Mouse (Mus musculus) heart, adult 2 months (tissue): Measurements from ENCODE around the gene Gm44965. TPM values are rescaled to one million over a fixed set of nuclear protein-coding genes. Genes with fewer than 3 reads are reported as not detected.

Source experiments
- DNase-seq, 2 experiments: peaks; one replicate each; pipeline ENCODE4 v3.0.0; 2021
- H3K27ac ChIP-seq: fragments of 200-600 bp; 2 replicates; pipeline ENCODE4 v1.8.1; 2022
- H3K27me3 ChIP-seq: fragments of 200-500 bp; 2 replicates; pipeline ENCODE4 v1.6.1; 2012; ENCODE audit warnings: mild to moderate bottlenecking, low read length, inconsistent platforms, mixed read lengths; ENCODE audit not compliant: control insufficient read depth, insufficient read depth
- H3K36me3 ChIP-seq: fragments of 200-500 bp; 2 replicates; pipeline ENCODE4 v1.6.1; 2012; ENCODE audit warnings: low read length, inconsistent platforms; ENCODE audit not compliant: control insufficient read depth, insufficient read depth
- H3K4me1 ChIP-seq: fragments of 200-500 bp; 2 replicates; pipeline ENCODE4 v1.6.1; 2011; ENCODE audit warnings: low read length; ENCODE audit not compliant: control insufficient read depth, insufficient read depth
- H3K4me3 ChIP-seq: fragments of 200-600 bp; 2 replicates; pipeline ENCODE4 v1.8.1; 2022
- H3K79me2 ChIP-seq: fragments of 200-500 bp; replicated peaks from 2 replicates; pipeline ENCODE4 v1.6.1; 2012; ENCODE audit warnings: mild to moderate bottlenecking, inconsistent platforms, low read length, moderate library complexity, mixed read lengths; ENCODE audit not compliant: control insufficient read depth, insufficient read depth
- H3K9ac ChIP-seq: fragments of 200-500 bp; 2 replicates; pipeline ENCODE4 v1.6.1; 2012; ENCODE audit warnings: low read depth, mild to moderate bottlenecking, control low read depth, inconsistent platforms, low read length, mixed read lengths
- CTCF ChIP-seq: fragments of 200-600 bp; IDR thresholded peaks from 2 replicates; pipeline ENCODE4 v1.8.1; 2022; ENCODE audit warnings: antibody characterized with exemption, mild to moderate bottlenecking, moderate library complexity
- EP300 ChIP-seq: fragments of 200-500 bp; IDR thresholded peaks from 2 replicates; pipeline ENCODE4 v1.6.1; 2011; ENCODE audit warnings: low read depth, low read length, control low read depth; ENCODE audit not compliant: insufficient read depth
- POLR2A ChIP-seq: fragments of 200-500 bp; IDR thresholded peaks from 2 replicates; pipeline ENCODE4 v1.6.1; 2011; ENCODE audit warnings: mild to moderate bottlenecking, low read depth, low read length, control low read depth; ENCODE audit not compliant: insufficient read depth
- WGBS: fragments of 180-500 bp; shearing (Covaris S2); methylation state at CpG from one replicate; pipeline ENCODE4 v1.1.7; 2018; 5-methylcytosine and 5-hydroxymethylcytosine counted together
- intact Hi-C: fragments of 180-260 bp; cut with DNase I; formaldehyde crosslinking; loops from one replicate; pipeline ENCODE4 v1.15.1; 2025
- polyA plus RNA-seq: library from polyadenylated mRNA; depleted of rRNA; stranded (reverse); fragments of >200 nt; gene quantifications from 2 replicates; pipeline ENCODE4 v1.2.3, GENCODE M21; 2012
- total RNA-seq, 2 experiments: library from RNA; stranded (reverse); gene quantifications; 2 replicates each; pipeline ENCODE4 v1.2.3; 2021

Gm44965 gene
- total and polyA plus RNA-seq, 3 experiments = not detected

GRCm38 (mm10) chr6:48641391-48641790, 47.6 kb downstream of the Gm44965 start:
- Histone ChIP-seq H3K79me2 (no peaks in the 10 kb centered on the region), H3K27ac (no peak overlapping the region), H3K4me3 (no peak overlapping the region), H3K36me3 (no peaks in the 10 kb centered on the region), H3K4me1 (no peaks in the 10 kb centered on the region), H3K27me3 (no peaks in the 10 kb centered on the region), H3K9ac (no peak overlapping the region)
- TF ChIP-seq POLR2A (no peak), CTCF (no peak), EP300 (no peak)
- WGBS = 67% methylated on average over 6 of the region's 6 CpGs
- intact Hi-C loops = loop anchor here (5.0 kb wide), 1 partner anchor 464 kb away; no protein-coding TSS in a partner anchor
- no peak for DNase-seq

GRCm38 (mm10) chr6:48642764-48643292, 49.1 kb downstream of the Gm44965 start:
- no peaks in the 10 kb centered on the region for H3K36me3 ChIP-seq
- H3K27me3 ChIP-seq = no peaks in the 10 kb centered on the region
- H3K4me3 ChIP-seq = no peak overlapping the region
- no peak overlapping the region for H3K9ac ChIP-seq
- H3K4me1 ChIP-seq = peaks cover 1% of the 10 kb centered on the region; the same call in 1 of the 2 replicates
- no peak for DNase-seq
- no peak overlapping the region for H3K27ac ChIP-seq
- 23% methylated on average over 4 of the region's 4 CpGs for WGBS
- intact Hi-C loops = loop anchor here (1.0 to 5.0 kb wide), 3 partner anchors 61 to 466 kb away; no protein-coding TSS in a partner anchor
- TF ChIP-seq CTCF = peak; percentile 76
- no peak for TF ChIP-seq EP300
- H3K79me2 ChIP-seq = no peaks in the 10 kb centered on the region

DNA sequence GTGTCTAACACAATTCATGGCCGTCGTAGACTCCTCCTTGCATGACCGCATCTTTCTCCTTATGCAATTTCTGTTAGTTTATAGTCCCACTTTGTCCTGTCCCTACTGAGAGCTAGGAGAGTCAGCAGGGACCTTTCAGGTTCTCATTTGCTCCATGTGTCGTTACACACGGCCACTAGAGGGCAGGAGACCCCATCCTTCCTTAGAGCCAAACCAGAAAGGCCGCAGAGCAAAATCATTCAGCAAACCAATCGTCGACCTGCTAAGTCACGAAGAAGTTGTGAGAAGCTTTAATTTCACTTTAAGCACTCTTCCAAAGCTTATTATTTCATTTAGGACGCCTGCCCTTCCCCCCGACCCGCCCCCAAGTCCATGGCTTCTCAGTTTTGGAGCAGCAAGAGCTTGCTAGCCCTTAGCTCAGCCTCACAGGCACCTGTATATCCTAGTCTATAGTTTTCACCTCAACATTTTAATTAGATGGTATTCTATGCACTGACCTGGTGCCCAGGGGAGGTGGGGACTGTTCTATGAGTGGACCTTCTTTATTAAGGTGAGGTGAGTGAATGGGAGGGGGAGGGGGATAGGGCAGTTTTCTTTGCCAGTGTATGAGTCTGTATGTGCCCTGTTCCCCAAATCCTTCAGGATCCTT, 52.0 kb downstream of the Gm44965 start:
- 8% methylated on average over 12 of the region's 12 CpGs for WGBS

GRCm38 (mm10) chr6:48646309-48646690, 52.6 kb downstream of the Gm44965 start:
- H3K27ac ChIP-seq = peak overlapping the region; percentile 60
- peaks cover 1% of the 10 kb centered on the region; the same call in 1 of the 2 replicates for H3K4me1 ChIP-seq
- no peaks in the 10 kb centered on the region for H3K27me3 ChIP-seq
- H3K79me2 ChIP-seq = no peaks in the 10 kb centered on the region
- no peak overlapping the region for H3K9ac ChIP-seq
- no peak for DNase-seq
- H3K36me3 ChIP-seq = no peaks in the 10 kb centered on the region
- 56% methylated on average over 4 of the region's 4 CpGs for WGBS
- intact Hi-C loops = loop anchor here (2.0 to 5.0 kb wide), 3 partner anchors 33 to 101 kb away; partner anchors contain the start of genes Gimap5 and Gimap6
- H3K4me3 ChIP-seq = no peak overlapping the region
- TF ChIP-seq POLR2A (no peak), EP300 (no peak), CTCF (no peak)

More for the DNA sequence above, 52.0 kb downstream of the Gm44965 start:
- Histone ChIP-seq H3K27me3 (no peaks in the 10 kb centered on the region), H3K79me2 (no peaks in the 10 kb centered on the region), H3K36me3 (no peaks in the 10 kb centered on the region), H3K9ac (no peak overlapping the region), H3K4me1 (peaks cover 1% of the 10 kb centered on the region; the same call in 1 of the 2 replicates), H3K27ac (peak overlapping the region; percentile 60), H3K4me3 (no peak overlapping the region)
- intact Hi-C loops = loop anchor here (1.0 to 5.0 kb wide), 4 partner anchors 33 to 127 kb away; partner anchors contain the start of genes Gimap5 and Gimap6
- DNase-seq = peak; percentile 76
- peak; percentile 98 for TF ChIP-seq CTCF
- no peak for TF ChIP-seq POLR2A
- 0 out of 2 replicates have a peak, but pooled peaks have one; percentile 49 for TF ChIP-seq EP300

DNA sequence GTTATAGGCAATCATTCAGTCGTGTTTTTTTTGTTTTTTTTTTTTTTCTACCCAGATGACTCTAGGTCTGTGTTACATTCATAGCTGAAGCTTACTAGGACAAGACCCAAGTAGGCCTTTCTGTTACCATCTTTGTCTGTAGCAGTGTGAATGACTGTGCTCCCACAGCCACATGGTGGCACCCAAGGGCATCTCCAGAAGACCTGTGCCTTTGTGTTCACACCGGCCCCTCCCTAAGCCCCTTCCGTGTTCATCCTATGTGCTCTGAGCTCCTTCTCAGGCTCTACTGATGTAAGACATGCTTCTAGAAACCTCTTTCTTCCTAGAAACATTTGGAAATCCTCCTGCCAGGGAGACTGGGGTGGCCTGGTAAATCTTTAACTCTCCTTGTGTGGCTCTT, 53.3 kb downstream of the Gm44965 start, which contains the start of gene Gimap8:
Gimap8 (plus strand) TSS at position 240 of the 400 bp plus-strand sequence.
- H3K79me2 ChIP-seq = no peaks in the 10 kb centered on the region

More for the DNA sequence above, 53.3 kb downstream of the Gm44965 start, which contains the start of gene Gimap8:
- Histone ChIP-seq H3K27ac (peak within 1 kb of the TSS; percentile 83), H3K36me3 (no peaks in the 10 kb centered on the region), H3K9ac (peak within 1 kb of the TSS; percentile 34), H3K4me3 (peak within 1 kb of the TSS; percentile 45; the same call in 1 of the 2 replicates), H3K27me3 (no peaks in the 10 kb centered on the region), H3K4me1 (peaks cover 1% of the 10 kb centered on the region; the same call in 1 of the 2 replicates)
- 19% methylated on average over 3 of the region's 3 CpGs for whole genome bisulfite sequencing
- TF ChIP-seq POLR2A = peak; percentile 39; the same call in 1 of the 2 replicates
- peak; percentile 81 for TF ChIP-seq CTCF
- TF ChIP-seq EP300 = no peak
- peak; percentile 69 to 83 for DNase-seq
- intact Hi-C loops = loop anchor here (2.0 to 5.0 kb wide), 3 partner anchors 32 to 100 kb away; partner anchors contain the start of genes Gimap5 and Gimap6
